25 mouse cellular contexts compared by ENCODE assay signal in genomic region chr11:43853046-43853445, GRCm38 (mm10). TPM values are rescaled to one million over a fixed set of nuclear protein-coding genes. Genes with fewer than 3 reads are reported as not detected.
DNase-seq lines count a peak whose midpoint lies in the region; ATAC-seq and TF ChIP-seq lines count a peak whose summit lies in the region.
"Had no signal": no experiment of that assay in that cellular context is flagged by ENCODE, and none has a peak within 500 bp of the region (broad histone marks: within the 10 kb centered on the region; RNA-seq: fewer than 3 reads in every experiment).

No protein-coding gene starts in this region.

- intact Hi-C loops in heart, postnatal 10 days (cut with DNase I) = no loop called here
- intact Hi-C loops in left cerebral cortex, adult 2 months (cut with DNase I) = no loop called here
- intact Hi-C loops in left cerebral cortex, postnatal 10 days (cut with DNase I) = no loop called here

- H3K36me3 ChIP-seq in midbrain, embryonic 15.5 days (replicated peaks) = no peaks in the 10 kb centered on the region
- H3K36me3 ChIP-seq: embryonic facial prominence, embryonic 15.5 days; heart, embryonic 10.5 days; hindbrain, embryonic 10.5 days had no signal

- H3K9ac ChIP-seq in midbrain, embryonic 15.5 days = no peak overlapping the region
- H3K9ac ChIP-seq: embryonic facial prominence, embryonic 15.5 days had no signal

- 71% methylated on average over 6 of the region's 6 CpGs for WGBS in midbrain, embryonic 15.5 days

- no peaks in the 10 kb centered on the region for H3K9me3 ChIP-seq in midbrain, embryonic 15.5 days
- H3K9me3 ChIP-seq: embryonic facial prominence, embryonic 15.5 days; heart, embryonic 10.5 days; hindbrain, embryonic 10.5 days had no signal

- DNase-seq in heart, adult 11 months = peak; percentile 80
- DNase-seq in heart, postnatal 10 days = no peak
- DNase-seq in left cerebral cortex, adult 2 months (ENCODE audit: extremely low spot score in 1 of 2, low spot score in 2 of 2) = peak; percentile 18 to 33
- no peak for DNase-seq in left cerebral cortex, postnatal 10 days (ENCODE audit: extremely low spot score in 1 of 2, low spot score in 2 of 2)
- DNase-seq in 3T3-L1 (ENCODE audit: low read depth, low spot score) = peak; percentile 30
- DNase-seq in brain, adult 2 months (ENCODE audit: low read depth, low spot score) = peak; percentile 59
- DNase-seq: adrenal gland, adult 8-10 months; adrenal gland, postnatal 36 days; cerebellum, adult 11 months; cerebellum, adult 8-10 months; cerebellum, postnatal 14 days; embryo, embryonic 11 days; gastrocnemius, adult 2 months; gastrocnemius, postnatal 25 days; heart, postnatal 14 days had no signal

- ATAC-seq in midbrain, embryonic 15.5 days (replicated peaks) = no peak
- ATAC-seq: forebrain, embryonic 16.5 days; hindbrain, embryonic 16.5 days; inflammation-experienced regulatory T-cells, adult 6 months had no signal

- H3K4me3 ChIP-seq in left cerebral cortex, adult 2 months = no peak overlapping the region
- H3K4me3 ChIP-seq in midbrain, embryonic 15.5 days = no peak overlapping the region
- H3K4me3 ChIP-seq: embryonic facial prominence, embryonic 15.5 days; erythroblast, embryonic 14.5 days; gastrocnemius, adult 2 months; heart, embryonic 10.5 days; hindbrain, embryonic 10.5 days had no signal

- TF ChIP-seq CTCF in left cerebral cortex, adult 2 months (IDR thresholded peaks at IDR 0.05) = no peak

- H3K27ac ChIP-seq in left cerebral cortex, adult 2 months = no peak overlapping the region
- no peak overlapping the region for H3K27ac ChIP-seq in midbrain, embryonic 15.5 days
- H3K27ac ChIP-seq: embryonic facial prominence, embryonic 15.5 days; gastrocnemius, adult 2 months; heart, embryonic 10.5 days; hindbrain, embryonic 10.5 days had no signal

- no peak overlapping the region for H3K4me2 ChIP-seq in midbrain, embryonic 15.5 days
- H3K4me2 ChIP-seq: embryonic facial prominence, embryonic 15.5 days had no signal

- no peaks in the 10 kb centered on the region for H3K4me1 ChIP-seq in midbrain, embryonic 15.5 days
- H3K4me1 ChIP-seq: embryonic facial prominence, embryonic 15.5 days; heart, embryonic 10.5 days; hindbrain, embryonic 10.5 days had no signal

- H3K27me3 ChIP-seq in midbrain, embryonic 15.5 days (replicated peaks) = no peaks in the 10 kb centered on the region
- H3K27me3 ChIP-seq: embryonic facial prominence, embryonic 15.5 days had no signal

RNA-seq across cellular contexts. Expression of gene Adra1b, which starts 48.0 kb away (rescaled TPM):
- total RNA-seq in heart, postnatal 10 days (2021) = 10 to 100 TPM; 41.4 to 49.1 TPM
- total RNA-seq in left cerebral cortex, adult 2 months (2021) = 10 to 100 TPM; 29.9 to 31.6 TPM
- 10 to 100 TPM; 14.0 to 17.1 TPM for total RNA-seq in left cerebral cortex, postnatal 10 days (2021)
- 8.8 and 9.5 TPM in 2 replicates for polyA plus RNA-seq in midbrain, embryonic 15.5 days (2015; fragmentation: Nextera tagmentation; extraction: Ambion mirVana)
- total RNA-seq: common myeloid progenitor, adult 5-6 weeks; granulocyte monocyte progenitor cell, adult 5-6 weeks had no signal
- polyA plus RNA-seq: erythroblast, embryonic 14.5 days; inflammation-experienced regulatory T-cells, adult 6 months had no signal

Comparison
In these comparisons a context has a peak if more than half of its experiments do, and no peak if none do; other contexts are left out.
1. DNase-seq: peak in heart, adult 11 months (single experiment), left cerebral cortex, adult 2 months (2 of 2), 3T3-L1 (single experiment) and brain, adult 2 months (single experiment); none in heart, postnatal 10 days (0 of 2) and left cerebral cortex, postnatal 10 days (0 of 2).